13 mouse cellular contexts compared by ENCODE assay signal in the genomic region with DNA sequence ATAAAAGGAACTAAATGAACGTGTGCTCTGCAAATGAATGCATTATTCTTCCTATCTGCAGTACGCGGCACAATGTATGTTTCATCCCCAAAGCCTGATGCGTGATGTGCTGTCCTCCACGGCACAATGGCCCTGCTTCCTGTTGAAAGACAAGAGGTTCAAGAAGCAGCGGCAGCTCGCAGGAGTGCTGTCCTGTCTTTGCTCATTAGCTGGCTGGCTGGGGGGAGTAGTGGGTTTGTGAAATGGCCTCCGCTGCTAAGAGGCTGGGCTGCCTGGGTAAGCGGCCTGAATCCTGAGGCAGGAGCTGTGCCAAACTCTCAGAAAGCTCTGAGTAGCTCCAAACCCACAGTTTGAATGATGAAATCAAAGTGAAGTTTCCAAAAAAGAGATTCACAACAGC. TPM values are rescaled to one million over a fixed set of nuclear protein-coding genes. Genes with fewer than 3 reads are reported as not detected.
"Had no signal": no experiment of that assay in that cellular context is flagged by ENCODE, and none has a peak within 500 bp of the region (broad histone marks: within the 10 kb centered on the region; RNA-seq: fewer than 3 reads in every experiment).

No protein-coding gene starts in this region.

- H3K4me3 ChIP-seq: kidney, embryonic 15.5 days; limb, embryonic 15.5 days; liver, embryonic 13.5 days; neural tube, embryonic 13.5 days had no signal

- H3K9ac ChIP-seq: kidney, embryonic 15.5 days; limb, embryonic 15.5 days; liver, embryonic 13.5 days; liver, postnatal 0 days; neural tube, embryonic 13.5 days had no signal

- H3K4me2 ChIP-seq: kidney, embryonic 15.5 days; limb, embryonic 15.5 days; liver, embryonic 13.5 days; neural tube, embryonic 13.5 days had no signal

- H3K4me1 ChIP-seq: liver, embryonic 13.5 days had no signal

- ATAC-seq: liver, postnatal 0 days; lung, postnatal 0 days had no signal

- H3K36me3 ChIP-seq: kidney, embryonic 15.5 days; limb, embryonic 15.5 days; liver, embryonic 13.5 days; neural tube, embryonic 13.5 days had no signal

- DNase-seq: kidney, adult 2 months; kidney, postnatal 14 days; left cerebral cortex, postnatal 4 days; liver, embryonic 13.5 days; liver, postnatal 0 days; lung, postnatal 36 days; right cerebral cortex, adult 18-20 months; right cerebral cortex, postnatal 25 days; thymus, postnatal 4 days had no signal

- H3K27ac ChIP-seq: kidney, embryonic 15.5 days; limb, embryonic 15.5 days; liver, embryonic 13.5 days; neural tube, embryonic 13.5 days had no signal

- H3K9me3 ChIP-seq: kidney, embryonic 15.5 days; limb, embryonic 15.5 days; liver, embryonic 13.5 days; neural tube, embryonic 13.5 days had no signal

RNA-seq across cellular contexts. Expression of gene Odf3l1, which starts 36.3 kb away (rescaled TPM):
- polyA plus RNA-seq: liver, embryonic 13.5 days; liver, postnatal 0 days; lung, postnatal 0 days; neural tube, embryonic 13.5 days had no signal
